Mouse (Mus musculus) bone marrow macrophage, adult 2 months (primary cell): Measurements from ENCODE around the gene 9430015G10Rik.

ENCODE experiments used
- CTCF ChIP-seq: IDR thresholded peaks from 2 replicates; pipeline ENCODE4 v1.5.1; 2012; ENCODE audit warnings: low read depth, mild to moderate bottlenecking, low read length, moderate library complexity
- POLR2A ChIP-seq: IDR thresholded peaks from 2 replicates; pipeline ENCODE4 v1.6.1; 2012; ENCODE audit warnings: mild to moderate bottlenecking, low read depth, low read length, borderline replicate concordance

DNA sequence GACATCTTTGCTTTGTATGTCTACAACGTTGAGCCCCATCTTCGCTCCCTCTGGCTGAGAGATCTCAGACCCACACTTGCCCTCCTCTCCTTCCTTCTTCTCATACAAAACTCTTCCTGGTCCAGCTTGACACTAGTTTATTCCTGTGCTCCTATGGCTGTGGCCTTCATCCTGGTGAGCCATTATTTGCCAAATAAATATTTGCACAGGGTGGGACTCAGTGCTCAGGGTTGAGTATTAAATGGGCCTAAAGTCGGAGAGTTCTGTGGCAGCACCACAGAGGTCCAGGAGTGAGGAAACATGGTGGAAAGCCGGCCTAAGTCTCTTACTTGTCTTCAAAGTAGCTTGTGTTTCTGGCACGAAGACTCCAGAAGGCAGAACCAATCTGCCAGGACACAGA is 16.0 kb upstream of the 9430015G10Rik start:
- no peak for TF ChIP-seq CTCF
- no peak for TF ChIP-seq POLR2A
